Mouse (Mus musculus): ENCODE data around the gene Alkbh1. TPM values are rescaled to one million over a fixed set of nuclear protein-coding genes. Genes with fewer than 3 reads are reported as not detected.

Alkbh1 gene
- polyA plus RNA-seq, 1 experiment from 2014 or later = 36.7 TPM

GRCm38 (mm10) chr12:87394316-87394715, 49.5 kb downstream of the Alkbh1 start:
- H3K27ac ChIP-seq (replicated peaks; ENCODE audit: low read depth, low read length) = no peak overlapping the region
- no peaks in the 10 kb centered on the region for H3K36me3 ChIP-seq (ENCODE audit: control insufficient read depth, insufficient read depth, low read length)
- WGBS = 90% methylated on average over 6 of the region's 6 CpGs
- H3K4me1 ChIP-seq (ENCODE audit: control insufficient read depth, insufficient read depth, low read length) = no peaks in the 10 kb centered on the region
- no peak overlapping the region for H3K4me3 ChIP-seq (ENCODE audit: low read depth, low read length)
- H3K9ac ChIP-seq (ENCODE audit: low read depth, low read length) = no peak overlapping the region
- no peaks in the 10 kb centered on the region for H3K9me3 ChIP-seq (ENCODE audit: control insufficient read depth, low read length)
- no peaks in the 10 kb centered on the region for H3K27me3 ChIP-seq (replicated peaks; ENCODE audit: control insufficient read depth, insufficient read depth, low read length)
- DNase-seq (ENCODE audit: low spot score) (no peak), ATAC-seq (ENCODE audit: low read depth) (no peak)
- no peak overlapping the region for H3K4me2 ChIP-seq (ENCODE audit: low read depth, low read length)

DNA sequence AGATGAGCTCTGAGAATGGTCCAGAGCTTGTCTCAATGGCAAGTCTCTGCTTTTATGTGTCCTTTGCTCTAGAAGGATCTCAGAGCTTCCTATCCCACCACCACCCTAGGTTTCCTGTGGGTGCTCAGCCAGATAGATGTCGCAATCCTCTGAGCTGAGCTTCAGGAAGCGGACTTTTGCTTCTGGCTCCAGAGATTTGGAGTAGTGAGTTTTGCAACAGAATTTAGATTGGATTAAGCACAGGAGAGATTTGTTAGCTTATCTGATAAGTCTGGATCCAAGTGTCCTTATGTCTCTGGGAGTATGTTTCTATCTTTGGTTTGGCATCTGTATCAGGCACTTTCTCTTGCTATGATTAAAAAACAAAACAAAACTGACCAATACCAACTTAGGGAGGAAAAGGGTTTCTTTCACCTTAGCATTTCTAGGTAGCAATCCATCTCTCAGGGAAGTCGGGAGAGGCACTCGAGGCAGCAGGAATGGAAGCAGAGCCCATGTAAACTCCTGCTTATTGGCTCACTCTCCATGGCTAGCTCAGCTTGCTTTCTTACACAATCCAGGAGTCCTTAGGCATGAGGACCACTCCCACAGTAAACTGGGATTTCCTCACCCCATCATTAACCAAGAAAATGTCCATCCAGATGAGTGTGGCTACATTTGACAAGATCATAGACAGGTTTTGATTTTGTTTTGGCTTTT, 50.2 kb downstream of the Alkbh1 start:
- no peaks in the 10 kb centered on the region for H3K4me1 ChIP-seq (ENCODE audit: control insufficient read depth, insufficient read depth, low read length)
- DNase-seq (ENCODE audit: low spot score) (no peak), ATAC-seq (ENCODE audit: low read depth) (no peak)
- H3K4me3 ChIP-seq (ENCODE audit: low read depth, low read length) = no peak overlapping the region
- H3K4me2 ChIP-seq (ENCODE audit: low read depth, low read length) = no peak overlapping the region
- no peaks in the 10 kb centered on the region for H3K27me3 ChIP-seq (replicated peaks; ENCODE audit: control insufficient read depth, insufficient read depth, low read length)
- H3K9ac ChIP-seq (ENCODE audit: low read depth, low read length) = no peak overlapping the region
- no peaks in the 10 kb centered on the region for H3K9me3 ChIP-seq (ENCODE audit: control insufficient read depth, low read length)
- H3K27ac ChIP-seq (replicated peaks; ENCODE audit: low read depth, low read length) = no peak overlapping the region
- no peaks in the 10 kb centered on the region for H3K36me3 ChIP-seq (ENCODE audit: control insufficient read depth, insufficient read depth, low read length)
- WGBS = 72% methylated on average over 4 of the region's 4 CpGs

GRCm38 (mm10) chr12:87391355-87391754, 52.5 kb downstream of the Alkbh1 start:
- H3K27me3 ChIP-seq (replicated peaks; ENCODE audit: control insufficient read depth, insufficient read depth, low read length) = no peaks in the 10 kb centered on the region
- no peak overlapping the region for H3K27ac ChIP-seq (replicated peaks; ENCODE audit: low read depth, low read length)
- H3K4me2 ChIP-seq (ENCODE audit: low read depth, low read length) = no peak overlapping the region
- ATAC-seq (ENCODE audit: low read depth) (no peak), DNase-seq (ENCODE audit: low spot score) (no peak)
- H3K9me3 ChIP-seq (ENCODE audit: control insufficient read depth, low read length) = no peaks in the 10 kb centered on the region
- H3K4me1 ChIP-seq (ENCODE audit: control insufficient read depth, insufficient read depth, low read length) = 0 out of 2 replicates have a peak, but pooled peaks cover 4% of the 10 kb centered on the region
- no peak overlapping the region for H3K4me3 ChIP-seq (ENCODE audit: low read depth, low read length)
- H3K9ac ChIP-seq (ENCODE audit: low read depth, low read length) = no peak overlapping the region
- H3K36me3 ChIP-seq (ENCODE audit: control insufficient read depth, insufficient read depth, low read length) = no peaks in the 10 kb centered on the region

DNA sequence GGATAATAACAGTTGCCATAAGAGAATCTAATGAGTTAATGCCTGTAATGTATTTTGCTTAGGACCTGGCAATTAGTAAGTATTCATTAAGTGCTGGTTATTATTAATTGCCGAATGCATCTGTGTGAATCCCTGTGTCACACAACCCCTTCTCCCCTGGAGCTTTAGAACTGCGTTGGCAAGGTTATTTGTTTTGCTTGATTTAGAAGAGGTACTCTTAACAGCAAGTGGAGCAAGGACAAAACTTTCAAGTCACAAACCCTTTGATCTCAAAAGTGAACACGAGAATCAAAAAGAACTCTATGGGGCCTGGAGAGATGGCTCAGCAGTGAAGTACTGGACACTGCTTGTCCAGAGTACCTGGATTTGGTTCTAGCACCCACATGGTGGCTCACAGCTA, 54.6 kb downstream of the Alkbh1 start:
- Histone ChIP-seq H3K9me3 (ENCODE audit: control insufficient read depth, low read length) (no peaks in the 10 kb centered on the region), H3K4me2 (ENCODE audit: low read depth, low read length) (peak overlapping the region; percentile 54), H3K27me3 (replicated peaks; ENCODE audit: control insufficient read depth, insufficient read depth, low read length) (no peaks in the 10 kb centered on the region), H3K36me3 (ENCODE audit: control insufficient read depth, insufficient read depth, low read length) (no peaks in the 10 kb centered on the region), H3K4me3 (ENCODE audit: low read depth, low read length) (peak overlapping the region; percentile 98; the same call in 1 of the 2 replicates), H3K4me1 (ENCODE audit: control insufficient read depth, insufficient read depth, low read length) (0 out of 2 replicates have a peak, but pooled peaks cover 4% of the 10 kb centered on the region), H3K9ac (ENCODE audit: low read depth, low read length) (no peak overlapping the region), H3K27ac (replicated peaks; ENCODE audit: low read depth, low read length) (no peak overlapping the region)
- ATAC-seq (ENCODE audit: low read depth) (no peak), DNase-seq (ENCODE audit: low spot score) (no peak)
- WGBS = 65% methylated on average over 3 of the region's 3 CpGs

GRCm38 (mm10) chr12:87388122-87388774, 55.6 kb downstream of the Alkbh1 start, which contains the start of gene Sptlc2:
Sptlc2 (minus strand) TSS chr12:87388355.
- Histone ChIP-seq H3K9me3 (ENCODE audit: control insufficient read depth, low read length) (no peaks in the 10 kb centered on the region), H3K4me2 (ENCODE audit: low read depth, low read length) (peak within 1 kb of the TSS; percentile 95), H3K9ac (ENCODE audit: low read depth, low read length) (peak within 1 kb of the TSS; percentile 93), H3K4me3 (ENCODE audit: low read depth, low read length) (peak within 1 kb of the TSS; percentile 98), H3K27me3 (replicated peaks; ENCODE audit: control insufficient read depth, insufficient read depth, low read length) (no peaks in the 10 kb centered on the region), H3K4me1 (ENCODE audit: control insufficient read depth, insufficient read depth, low read length) (0 out of 2 replicates have a peak, but pooled peaks cover 4% of the 10 kb centered on the region), H3K36me3 (ENCODE audit: control insufficient read depth, insufficient read depth, low read length) (no peaks in the 10 kb centered on the region), H3K27ac (replicated peaks; ENCODE audit: low read depth, low read length) (peak within 1 kb of the TSS; percentile 82)
- DNase-seq (ENCODE audit: low spot score) (peak; percentile 100), ATAC-seq (ENCODE audit: low read depth) (peak; percentile 99)
- 1% methylated on average over 26 of the region's 45 CpGs for WGBS

DNA sequence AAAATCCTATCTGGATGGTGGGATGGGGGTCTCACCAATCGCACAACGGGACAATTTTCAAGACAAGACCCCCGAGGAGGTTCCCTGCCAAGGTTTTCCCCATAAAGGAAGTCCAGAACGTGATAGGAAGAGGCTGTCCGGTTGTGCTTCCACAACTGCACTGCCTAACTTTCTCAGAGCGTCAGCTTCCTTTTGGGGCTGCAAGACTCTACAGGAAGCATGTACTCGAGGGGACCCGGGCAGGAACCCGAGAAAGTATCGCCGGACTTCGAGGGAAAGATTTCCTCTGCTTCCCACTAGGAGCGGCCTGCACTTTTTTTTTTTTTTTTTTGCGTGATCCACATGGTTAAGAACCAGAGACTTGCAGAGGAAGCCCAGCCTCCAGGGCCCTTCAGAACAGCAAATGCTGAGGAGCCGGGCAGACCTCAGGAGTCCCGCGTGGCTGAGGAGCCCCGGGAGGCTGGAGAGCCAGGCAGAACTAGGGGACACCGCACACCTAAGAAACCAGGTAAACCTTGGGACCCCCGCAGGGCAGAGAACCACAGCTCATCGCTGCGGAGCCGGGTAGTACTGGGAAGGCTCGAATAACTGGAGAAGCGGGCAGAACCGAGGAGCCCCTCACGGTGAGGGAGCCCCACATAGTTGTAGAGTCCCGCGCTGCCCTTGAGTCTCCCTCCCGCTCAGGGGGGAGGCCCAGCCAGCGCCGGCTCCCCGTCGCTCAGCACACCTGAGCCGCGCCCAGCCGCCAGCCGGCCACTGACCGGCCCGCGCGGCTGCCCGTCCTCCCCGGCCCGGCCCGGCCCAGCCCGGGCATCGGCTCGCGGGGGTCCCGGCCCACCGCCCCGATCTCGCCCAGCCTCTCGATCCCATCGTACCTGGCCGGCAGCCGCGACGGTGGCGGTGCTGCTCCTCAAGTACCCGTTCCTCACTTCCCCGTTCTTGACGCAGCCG, 56.4 kb downstream of the Alkbh1 start:
- Histone ChIP-seq H3K27me3 (replicated peaks; ENCODE audit: control insufficient read depth, insufficient read depth, low read length) (no peaks in the 10 kb centered on the region), H3K4me2 (ENCODE audit: low read depth, low read length) (peak overlapping the region; percentile 95), H3K36me3 (ENCODE audit: control insufficient read depth, insufficient read depth, low read length) (no peaks in the 10 kb centered on the region), H3K9me3 (ENCODE audit: control insufficient read depth, low read length) (no peaks in the 10 kb centered on the region), H3K4me1 (ENCODE audit: control insufficient read depth, insufficient read depth, low read length) (0 out of 2 replicates have a peak, but pooled peaks cover 4% of the 10 kb centered on the region), H3K27ac (replicated peaks; ENCODE audit: low read depth, low read length) (peak overlapping the region; percentile 82), H3K4me3 (ENCODE audit: low read depth, low read length) (peak overlapping the region; percentile 98), H3K9ac (ENCODE audit: low read depth, low read length) (peak overlapping the region; percentile 93)
- under 1% methylated on average over 36 of the region's 65 CpGs for WGBS
- peak; percentile 36 for DNase-seq (ENCODE audit: low spot score)
- ATAC-seq (ENCODE audit: low read depth) = peak; percentile 3

GRCm38 (mm10) chr12:87385051-87385450, 58.8 kb downstream of the Alkbh1 start:
- Histone ChIP-seq H3K4me1 (ENCODE audit: control insufficient read depth, insufficient read depth, low read length) (0 out of 2 replicates have a peak, but pooled peaks cover 4% of the 10 kb centered on the region), H3K9ac (ENCODE audit: low read depth, low read length) (no peak overlapping the region), H3K36me3 (ENCODE audit: control insufficient read depth, insufficient read depth, low read length) (no peaks in the 10 kb centered on the region), H3K27ac (replicated peaks; ENCODE audit: low read depth, low read length) (no peak overlapping the region), H3K9me3 (ENCODE audit: control insufficient read depth, low read length) (no peaks in the 10 kb centered on the region), H3K27me3 (replicated peaks; ENCODE audit: control insufficient read depth, insufficient read depth, low read length) (no peaks in the 10 kb centered on the region), H3K4me2 (ENCODE audit: low read depth, low read length) (no peak overlapping the region), H3K4me3 (ENCODE audit: low read depth, low read length) (no peak overlapping the region)
- 88% methylated on average over 3 of the region's 3 CpGs for WGBS
- ATAC-seq (ENCODE audit: low read depth) = no peak
- no peak for DNase-seq (ENCODE audit: low spot score)

DNA sequence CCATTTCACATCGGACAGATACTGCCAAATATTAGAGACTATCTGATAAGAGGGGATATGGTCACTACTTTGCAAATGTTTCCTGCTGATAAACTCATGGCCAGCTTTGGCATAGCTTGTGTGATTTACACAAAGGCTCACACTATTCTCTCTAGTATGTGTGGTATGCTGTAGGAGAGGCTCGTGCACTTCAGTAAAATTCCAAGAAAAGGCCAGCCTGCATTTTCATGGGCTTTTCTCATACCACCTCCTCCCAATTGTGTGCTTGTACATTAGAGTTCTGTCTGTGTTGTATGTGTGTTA, 62.5 kb downstream of the Alkbh1 start:
- DNase-seq (ENCODE audit: low spot score) (no peak), ATAC-seq (ENCODE audit: low read depth) (no peak; the same call in 1 of the 2 replicates)
- H3K27ac ChIP-seq (replicated peaks; ENCODE audit: low read depth, low read length) = no peak overlapping the region
- H3K27me3 ChIP-seq (replicated peaks; ENCODE audit: control insufficient read depth, insufficient read depth, low read length) = no peaks in the 10 kb centered on the region
- H3K4me2 ChIP-seq (ENCODE audit: low read depth, low read length) = no peak overlapping the region
- no peak overlapping the region for H3K9ac ChIP-seq (ENCODE audit: low read depth, low read length)
- H3K4me3 ChIP-seq (ENCODE audit: low read depth, low read length) = no peak overlapping the region
- WGBS = 63% methylated on average over 2 of the region's 2 CpGs
- H3K9me3 ChIP-seq (ENCODE audit: control insufficient read depth, low read length) = no peaks in the 10 kb centered on the region
- H3K4me1 ChIP-seq (ENCODE audit: control insufficient read depth, insufficient read depth, low read length) = no peaks in the 10 kb centered on the region
- no peaks in the 10 kb centered on the region for H3K36me3 ChIP-seq (ENCODE audit: control insufficient read depth, insufficient read depth, low read length)

All from embryonic facial prominence, embryonic 14.5 days (tissue).